Mouse (Mus musculus) MEL (cell line): Measurements from ENCODE around the gene D630003M21Rik. TPM values are rescaled to one million over a fixed set of nuclear protein-coding genes. Genes with fewer than 3 reads are reported as not detected.

Experiments used
- DNase-seq: peaks from one replicate; pipeline ENCODE4 v3.0.0; 2011; ENCODE audit warnings: low read depth, low spot score
- H3K27ac ChIP-seq: 2 replicates; pipeline ENCODE4 v1.5.1; 2012; ENCODE audit warnings: low read depth, mild to moderate bottlenecking, control low read depth, low read length, moderate library complexity; ENCODE audit not compliant: control insufficient read depth
- H3K27me3 ChIP-seq, 2 experiments: fragments of 150-350 bp in 1 of 2; sonication (generic) in 1 of 2; 2 replicates each; pipeline ENCODE4 v1.6.1; 2012; ENCODE audit warnings: low read length in 2 of 2, mild to moderate bottlenecking in 2 of 2, improper control_type of control experiment in 1 of 2, moderate library complexity in 1 of 2; ENCODE audit not compliant: insufficient read depth in 2 of 2, control insufficient read depth in 1 of 2
- H3K36me3 ChIP-seq, 2 experiments: 2 replicates each; pipeline ENCODE4 v1.6.1; 2012 to 2014; ENCODE audit warnings: low read length in 2 of 2, improper control_type of control experiment in 1 of 2, inconsistent platforms in 1 of 2, mild to moderate bottlenecking in 1 of 2; ENCODE audit not compliant: insufficient read depth in 2 of 2, control insufficient read depth in 1 of 2
- H3K4me1 ChIP-seq, 2 experiments: fragments of 150-350 bp in 1 of 2; sonication (generic) in 1 of 2; 2 replicates each; pipeline ENCODE4 v1.6.1; 2012; ENCODE audit warnings: low read length in 2 of 2, improper control_type of control experiment in 1 of 2, mild to moderate bottlenecking in 1 of 2; ENCODE audit not compliant: insufficient read depth in 2 of 2, control insufficient read depth in 1 of 2
- H3K4me3 ChIP-seq, 2 experiments: fragments of 150-350 bp in 1 of 2; sonication (generic) in 1 of 2; 2 replicates each; pipeline ENCODE4 v1.5.1; 2012; ENCODE audit warnings: low read depth in 2 of 2, low read length in 2 of 2, mild to moderate bottlenecking in 2 of 2, moderate library complexity in 2 of 2, control low read depth in 1 of 2, improper control_type of control experiment in 1 of 2; ENCODE audit not compliant: control insufficient read depth in 1 of 2, insufficient read depth in 1 of 2
- H3K79me2 ChIP-seq: 2 replicates; pipeline ENCODE4 v1.6.1; 2012; ENCODE audit warnings: mild to moderate bottlenecking, low read length, moderate library complexity; ENCODE audit not compliant: control insufficient read depth, poor library complexity, insufficient read depth
- H3K9ac ChIP-seq: 2 replicates; pipeline ENCODE4 v1.6.1; 2012; ENCODE audit warnings: low read depth, mild to moderate bottlenecking, control low read depth, low read length, moderate library complexity; ENCODE audit not compliant: control insufficient read depth, poor library complexity, severe bottlenecking
- H3K9me3 ChIP-seq: fragments of 150-350 bp; sonication (generic); replicated peaks from 2 replicates; pipeline ENCODE4 v1.6.1; 2012; ENCODE audit warnings: mild to moderate bottlenecking, low read length, improper control_type of control experiment, moderate library complexity; ENCODE audit not compliant: insufficient read depth
- CTCF ChIP-seq, 3 experiments: IDR thresholded peaks in 2 of 3; conservative IDR thresholded peaks in 1 of 3; 2 replicates each; pipeline ENCODE4 v1.5.1; 2011 to 2012; ENCODE audit warnings: low read length in 3 of 3, low read depth in 2 of 3, mild to moderate bottlenecking in 2 of 3, improper control_type of control experiment in 1 of 3, inconsistent platforms in 1 of 3, mixed read lengths in 1 of 3, moderate library complexity in 1 of 3; ENCODE audit not compliant: control insufficient read depth in 1 of 3, insufficient read depth in 1 of 3, poor library complexity in 1 of 3, severe bottlenecking in 1 of 3
- E2F4 ChIP-seq: IDR thresholded peaks from 2 replicates; pipeline ENCODE4 v1.6.1; 2011; ENCODE audit warnings: low read depth, low read length, improper control_type of control experiment, borderline replicate concordance
- ELF1 ChIP-seq: IDR thresholded peaks from 2 replicates; pipeline ENCODE4 v1.6.1; 2014; ENCODE audit warnings: low read depth, mild to moderate bottlenecking, inconsistent platforms, low read length, improper control_type of control experiment, moderate library complexity
- EP300 ChIP-seq, 2 experiments: IDR thresholded peaks; 2 replicates each; pipeline ENCODE4 v1.6.1; 2011; ENCODE audit warnings: improper control_type of control experiment in 2 of 2, low read length in 2 of 2, low read depth in 1 of 2, mild to moderate bottlenecking in 1 of 2
- GABPA ChIP-seq: IDR thresholded peaks from 2 replicates; pipeline ENCODE4 v1.6.1; 2012; ENCODE audit warnings: low read depth, mild to moderate bottlenecking, inconsistent platforms, low read length, improper control_type of control experiment, moderate library complexity
- GATA1 ChIP-seq: IDR thresholded peaks from 2 replicates; pipeline ENCODE4 v1.6.1; 2011; ENCODE audit warnings: low read depth, low read length, improper control_type of control experiment
- KAT2A ChIP-seq: conservative IDR thresholded peaks from 2 replicates; pipeline ENCODE4 v1.6.1; 2012; ENCODE audit warnings: low read depth, low read length, improper control_type of control experiment, inconsistent platforms
- MAFK ChIP-seq: IDR thresholded peaks from 2 replicates; pipeline ENCODE4 v1.6.1; 2011; ENCODE audit warnings: low read depth, mild to moderate bottlenecking, low read length, improper control_type of control experiment, borderline replicate concordance
- MAZ ChIP-seq: IDR thresholded peaks from 2 replicates; pipeline ENCODE4 v1.6.1; 2012; ENCODE audit warnings: low read depth, mild to moderate bottlenecking, inconsistent platforms, low read length, improper control_type of control experiment
- NELFE ChIP-seq: IDR thresholded peaks from 2 replicates; pipeline ENCODE4 v1.6.1; 2011; ENCODE audit warnings: low read depth, low read length, improper control_type of control experiment
- POLR2A ChIP-seq, 2 experiments: IDR thresholded peaks; 2 replicates each; pipeline ENCODE4 v1.6.1; 2011 to 2012; ENCODE audit warnings: low read length in 2 of 2, mild to moderate bottlenecking in 2 of 2, control low read depth in 1 of 2, improper control_type of control experiment in 1 of 2, low read depth in 1 of 2, moderate library complexity in 1 of 2; ENCODE audit not compliant: control insufficient read depth in 1 of 2, insufficient read depth in 1 of 2, poor library complexity in 1 of 2
- POLR2AphosphoS2 ChIP-seq: IDR thresholded peaks from 2 replicates; pipeline ENCODE4 v1.6.1; 2011; ENCODE audit warnings: low read length, improper control_type of control experiment
- SIN3A ChIP-seq: IDR thresholded peaks from 2 replicates; pipeline ENCODE4 v1.6.1; 2012; ENCODE audit warnings: low read length, improper control_type of control experiment, inconsistent platforms
- SMC3 ChIP-seq: IDR thresholded peaks from 2 replicates; pipeline ENCODE4 v1.6.1; 2011; ENCODE audit warnings: low read depth, low read length, improper control_type of control experiment
- TAL1 ChIP-seq: IDR thresholded peaks from 2 replicates; pipeline ENCODE4 v1.6.1; 2012; ENCODE audit warnings: mild to moderate bottlenecking, inconsistent platforms, low read length, moderate library complexity, mixed read lengths
- TCF12 ChIP-seq: IDR thresholded peaks from 2 replicates; pipeline ENCODE4 v1.6.1; 2014; ENCODE audit warnings: low read depth, mild to moderate bottlenecking, inconsistent platforms, low read length, improper control_type of control experiment, moderate library complexity
- USF1 ChIP-seq: IDR thresholded peaks from 2 replicates; pipeline ENCODE4 v1.6.1; 2014; ENCODE audit warnings: low read depth, mild to moderate bottlenecking, inconsistent platforms, low read length, improper control_type of control experiment, moderate library complexity
- ZC3H11A ChIP-seq: IDR thresholded peaks from 2 replicates; pipeline ENCODE4 v1.6.1; 2012; ENCODE audit warnings: low read depth, mild to moderate bottlenecking, inconsistent platforms, low read length, improper control_type of control experiment
- ZMIZ1 ChIP-seq: IDR thresholded peaks from 2 replicates; pipeline ENCODE4 v1.6.1; 2012; ENCODE audit warnings: low read depth, mild to moderate bottlenecking, inconsistent platforms, low read length, improper control_type of control experiment, moderate library complexity
- ZNF384 ChIP-seq: IDR thresholded peaks from 2 replicates; pipeline ENCODE4 v1.6.1; 2012; ENCODE audit warnings: low read depth, mild to moderate bottlenecking, inconsistent platforms, low read length, improper control_type of control experiment
- polyA plus RNA-seq, 2 experiments: library from polyadenylated mRNA; stranded (reverse) in 1 of 2; unstranded in 1 of 2; fragments of >175 nt in 1 of 2; fragments of >200 nt in 1 of 2; gene quantifications; 2 replicates each; pipeline versions ENCODE4 v1.2.1 to v1.2.4; 2012; ENCODE audit warnings: low replicate concordance in 2 of 2, low read depth in 1 of 2; ENCODE audit not compliant: insufficient read length in 2 of 2, insufficient read depth in 1 of 2, missing spikeins in 1 of 2
- total RNA-seq: library from RNA; depleted of rRNA; stranded (reverse); fragments of 300-350 nt; gene quantifications from 2 replicates; pipeline ENCODE4 v1.2.3, GENCODE M21; 2012

D630003M21Rik gene
- total and polyA plus RNA-seq, 3 experiments, result 0.10 TPM; not detected in 2

- no peak for DNase-seq
- H3K27ac ChIP-seq, result no peak overlapping the region
- TF ChIP-seq TCF12 (no peak), POLR2A (IDR thresholded peaks at IDR 0.05; ENCODE audit: control insufficient read depth in 1 of 2, insufficient read depth in 1 of 2, low read depth in 1 of 2, low read length in 2 of 2, poor library complexity in 1 of 2) (no peak)
- TF ChIP-seq, all 39 proteins: peak for 0
- Histone ChIP-seq H3K4me1 (no peaks in the 10 kb centered on the region), H3K9ac (no peak overlapping the region), H3K79me2 (no peaks in the 10 kb centered on the region), H3K9me3 (no peaks in the 10 kb centered on the region), H3K36me3 (no peaks in the 10 kb centered on the region), H3K4me3 (no peak overlapping the region), H3K27me3 (no peaks in the 10 kb centered on the region)
These were observed 46.8 kb upstream of the D630003M21Rik start for GRCm38 (mm10) chr2:158275811-158276210.

- DNase-seq, result no peak
- no peak overlapping the region for H3K4me3 ChIP-seq
- no peak overlapping the region for H3K27ac ChIP-seq
- H3K36me3 ChIP-seq, result no peaks in the 10 kb centered on the region
- no peaks in the 10 kb centered on the region for H3K4me1 ChIP-seq
- H3K27me3 ChIP-seq, result no peaks in the 10 kb centered on the region
- no peak overlapping the region for H3K9ac ChIP-seq
- H3K79me2 ChIP-seq, result no peaks in the 10 kb centered on the region
- TF ChIP-seq SMC3, result no peak
- peak in 2 of 3 experiments; percentile 21 to 26; a peak in 2 of 6 replicates for TF ChIP-seq CTCF (IDR thresholded peaks at IDR 0.05 in 2 of 3, conservative IDR thresholded peaks at IDR 0.05 in 1 of 3; ENCODE audit: control insufficient read depth in 1 of 3, insufficient read depth in 1 of 3, low read depth in 2 of 3, low read length in 3 of 3, poor library complexity in 1 of 3, severe bottlenecking in 1 of 3)
- no peaks in the 10 kb centered on the region for H3K9me3 ChIP-seq
These were observed 46.3 kb upstream of the D630003M21Rik start for GRCm38 (mm10) chr2:158275349-158275748.

- H3K27ac ChIP-seq, result no peak overlapping the region
- no peak overlapping the region for H3K4me3 ChIP-seq
- no peaks in the 10 kb centered on the region for H3K36me3 ChIP-seq
- no peak for TF ChIP-seq MAZ
- no peak for TF ChIP-seq MAFK
- no peak for TF ChIP-seq ZMIZ1
- no peak for TF ChIP-seq KAT2A
- no peak for TF ChIP-seq GABPA
- no peak for TF ChIP-seq CTCF (IDR thresholded peaks at IDR 0.05 in 2 of 3, conservative IDR thresholded peaks at IDR 0.05 in 1 of 3; ENCODE audit: control insufficient read depth in 1 of 3, insufficient read depth in 1 of 3, low read depth in 2 of 3, low read length in 3 of 3, poor library complexity in 1 of 3, severe bottlenecking in 1 of 3)
- no peak for TF ChIP-seq GATA1
- TF ChIP-seq ZC3H11A, result no peak
- no peak for TF ChIP-seq ELF1
- TF ChIP-seq SIN3A, result no peak
- TF ChIP-seq SMC3, result no peak
- TF ChIP-seq ZNF384, result no peak
- no peak for TF ChIP-seq TCF12
- no peak for TF ChIP-seq E2F4
- TF ChIP-seq POLR2AphosphoS2, result no peak
- TF ChIP-seq USF1, result no peak
- TF ChIP-seq TAL1, result no peak
- TF ChIP-seq NELFE, result no peak
- TF ChIP-seq EP300 (IDR thresholded peaks at IDR 0.05; ENCODE audit: low read depth in 1 of 2, low read length in 2 of 2), result no peak
- TF ChIP-seq, all 39 proteins: peak for 0
- Histone ChIP-seq H3K9me3 (no peaks in the 10 kb centered on the region), H3K4me1 (no peaks in the 10 kb centered on the region), H3K79me2 (no peaks in the 10 kb centered on the region), H3K9ac (no peak overlapping the region), H3K27me3 (peaks cover under 1 to 2% of the 10 kb centered on the region in 2 experiments; a peak in 3 of 4 replicates)
- no peak for DNase-seq
These were observed 44.6 kb upstream of the D630003M21Rik start for GRCm38 (mm10) chr2:158273646-158274045.
